Mouse (Mus musculus): ENCODE measurements around the gene Camta1.

Gene Camta1

GRCm38 (mm10) chr4:151666411-151666901 lies 195.2 kb downstream of the Camta1 start:
- DNase-seq = no peak

- DNase-seq = no peak
Observed at GRCm38 (mm10) chr4:151661486-151661885, 200.2 kb downstream of the Camta1 start.

- no peak for DNase-seq
Observed at GRCm38 (mm10) chr4:151656427-151656826, 205.2 kb downstream of the Camta1 start.

DNA sequence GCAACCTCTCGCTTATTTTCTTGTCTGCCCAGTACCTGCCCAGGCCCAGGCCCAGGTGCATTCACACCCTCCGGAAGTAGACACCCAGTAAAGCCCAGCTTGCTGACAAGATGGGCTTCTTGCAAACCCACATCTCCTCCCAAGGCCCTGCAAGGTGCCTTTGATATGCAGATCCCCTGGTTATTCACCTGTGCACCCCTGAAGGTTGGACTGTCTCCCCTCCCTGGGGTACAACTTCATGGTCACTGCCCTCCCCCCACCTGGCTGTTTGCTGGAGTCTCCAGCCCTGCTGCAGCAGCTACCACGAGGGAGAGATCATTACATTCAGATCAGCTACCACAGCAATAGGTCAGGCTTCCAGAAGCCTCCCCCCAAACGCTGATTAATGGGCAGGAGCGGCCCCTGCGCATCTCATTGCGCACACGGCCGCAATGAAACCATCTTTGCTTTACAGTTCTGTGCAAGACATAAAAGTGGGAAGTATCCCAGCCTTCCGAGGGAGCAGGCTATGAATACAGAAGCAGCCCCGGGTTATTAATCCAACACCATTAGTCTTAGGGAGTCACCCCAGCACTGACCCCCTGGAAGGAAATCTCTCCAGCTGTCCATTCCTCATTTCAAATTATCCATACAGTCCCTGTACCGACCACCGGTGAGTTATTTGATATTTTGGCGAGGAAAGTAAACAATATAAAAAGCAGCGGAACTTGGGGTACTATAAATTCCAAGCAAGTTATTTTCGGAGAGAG lies 205.9 kb downstream of the Camta1 start:
- DNase-seq = no peak

DNA sequence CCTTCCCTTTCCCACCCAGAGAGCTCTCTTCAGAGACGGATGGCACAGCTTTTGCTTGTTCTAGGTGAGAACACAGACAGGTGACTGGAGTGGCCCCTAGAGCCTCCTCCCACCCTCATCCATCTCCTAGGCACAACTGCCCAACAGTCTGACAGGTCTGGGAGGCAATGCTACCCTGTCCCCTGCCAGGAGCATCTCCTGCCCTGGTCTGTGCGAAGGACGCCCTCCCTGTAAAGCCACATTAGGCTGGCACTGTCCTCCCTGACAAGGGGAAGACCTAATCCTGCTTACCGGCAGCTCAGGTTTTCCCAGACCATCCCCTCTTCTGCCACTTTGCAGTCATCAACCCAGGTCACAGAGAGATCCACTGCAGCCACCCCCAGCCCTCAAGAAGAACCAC lies 206.4 kb downstream of the Camta1 start:
- DNase-seq = no peak

DNA sequence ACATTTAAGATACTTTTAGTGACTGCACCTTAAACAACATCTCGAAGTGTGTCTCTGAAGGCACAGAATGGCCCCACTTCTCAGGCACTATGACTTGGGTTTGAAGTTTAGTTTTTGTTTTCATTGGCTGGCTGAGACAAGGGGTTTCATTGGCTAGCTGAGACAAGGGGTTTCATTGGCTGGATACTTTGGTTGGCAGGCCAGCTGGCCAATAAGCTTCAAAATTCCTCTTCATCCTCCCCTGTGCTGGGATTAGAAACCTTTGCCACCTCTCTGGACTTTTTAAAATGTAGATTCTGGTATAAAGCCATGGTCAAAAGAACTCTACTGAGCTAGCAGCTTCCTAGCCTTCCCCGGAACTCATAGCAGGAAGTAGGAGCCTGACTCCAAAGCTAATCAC lies 219.3 kb downstream of the Camta1 start:
- DNase-seq = no peak

GRCm38 (mm10) chr4:151640971-151641370 lies 220.7 kb downstream of the Camta1 start:
- no peak for DNase-seq

GRCm38 (mm10) chr4:151638941-151639340 lies 222.7 kb downstream of the Camta1 start:
- DNase-seq = no peak

DNA sequence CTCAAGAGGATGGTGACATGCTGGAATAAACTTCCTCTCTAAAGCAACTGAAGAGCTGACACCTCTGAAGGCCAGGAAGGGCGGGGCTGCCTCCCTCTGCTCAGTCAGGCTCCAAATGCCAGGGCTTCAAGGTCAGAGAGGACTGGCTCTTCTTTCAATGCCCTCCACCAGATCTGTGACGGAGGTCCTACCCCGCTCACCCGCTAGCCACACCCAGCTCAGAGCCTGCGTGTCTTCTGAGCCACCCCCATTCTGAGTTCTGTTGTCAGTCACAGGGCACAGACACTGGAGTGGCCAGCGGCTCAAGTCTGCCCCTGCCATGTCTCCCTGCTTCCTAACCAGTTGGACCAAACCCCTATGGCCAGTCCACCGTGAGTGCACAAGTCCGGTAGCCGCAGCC lies 224.3 kb downstream of the Camta1 start:
- no peak for DNase-seq

GRCm38 (mm10) chr4:151634771-151635170 lies 226.9 kb downstream of the Camta1 start:
- no peak for DNase-seq

- DNase-seq = no peak
Observed at GRCm38 (mm10) chr4:151633795-151634194, 227.9 kb downstream of the Camta1 start.

- DNase-seq = no peak
Observed at GRCm38 (mm10) chr4:151632321-151632720, 229.4 kb downstream of the Camta1 start.

- DNase-seq = no peak
Observed at GRCm38 (mm10) chr4:151630664-151631063, 231.0 kb downstream of the Camta1 start.

DNA sequence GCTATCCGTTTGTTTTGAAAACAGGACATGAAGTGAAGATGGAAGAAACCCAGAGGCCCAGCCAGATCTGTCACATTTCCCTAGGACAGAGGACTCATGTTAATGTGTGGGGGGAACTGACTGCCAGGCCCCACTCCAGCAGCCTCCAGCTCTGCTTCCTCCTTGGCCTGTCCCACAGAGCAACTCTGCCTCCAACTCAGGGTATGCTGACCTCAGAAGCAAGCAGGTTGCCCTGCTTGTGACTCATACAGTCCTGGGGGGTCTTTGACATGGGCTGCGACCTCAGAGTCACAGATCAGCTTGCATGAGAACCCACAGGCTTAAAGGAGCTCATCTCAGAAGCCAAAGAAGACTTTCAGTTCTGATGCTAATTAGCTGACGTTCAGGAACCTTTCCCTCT lies 231.4 kb downstream of the Camta1 start:
- no peak for DNase-seq

DNA sequence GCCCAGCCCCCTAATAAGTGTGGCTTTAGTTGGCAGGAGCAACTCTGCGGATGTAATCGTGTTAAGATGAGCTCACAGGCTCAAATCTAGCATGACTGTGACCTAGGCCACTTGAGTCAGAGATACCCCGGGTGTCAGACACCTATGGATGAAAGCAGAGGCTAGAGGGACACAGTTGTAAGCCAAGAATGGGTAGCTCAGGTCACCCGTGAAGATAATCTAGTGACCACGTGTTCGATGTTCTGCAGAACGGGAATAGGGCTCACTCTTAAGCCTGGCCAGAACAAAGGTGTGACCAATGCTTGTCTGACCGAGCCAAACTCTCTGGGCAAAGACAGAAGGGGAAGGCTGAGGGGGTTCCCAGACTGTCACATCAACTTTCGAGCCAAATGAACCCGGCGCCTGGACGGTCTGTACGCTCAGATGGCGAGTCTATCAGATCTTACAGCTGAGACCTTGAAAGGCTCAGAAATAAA lies 242.1 kb downstream of the Camta1 start:
- no peak for DNase-seq

GRCm38 (mm10) chr4:151618420-151619310 lies 243.0 kb downstream of the Camta1 start:
- no peak for DNase-seq

- no peak for DNase-seq
Observed at GRCm38 (mm10) chr4:151611621-151612020, 250.1 kb downstream of the Camta1 start.

- DNase-seq = peak in 1 of 2 experiments; percentile 2
Observed at GRCm38 (mm10) chr4:151610266-151610665, 251.4 kb downstream of the Camta1 start.

GRCm38 (mm10) chr4:151604907-151605306 lies 256.8 kb downstream of the Camta1 start:
- DNase-seq = no peak

DNA sequence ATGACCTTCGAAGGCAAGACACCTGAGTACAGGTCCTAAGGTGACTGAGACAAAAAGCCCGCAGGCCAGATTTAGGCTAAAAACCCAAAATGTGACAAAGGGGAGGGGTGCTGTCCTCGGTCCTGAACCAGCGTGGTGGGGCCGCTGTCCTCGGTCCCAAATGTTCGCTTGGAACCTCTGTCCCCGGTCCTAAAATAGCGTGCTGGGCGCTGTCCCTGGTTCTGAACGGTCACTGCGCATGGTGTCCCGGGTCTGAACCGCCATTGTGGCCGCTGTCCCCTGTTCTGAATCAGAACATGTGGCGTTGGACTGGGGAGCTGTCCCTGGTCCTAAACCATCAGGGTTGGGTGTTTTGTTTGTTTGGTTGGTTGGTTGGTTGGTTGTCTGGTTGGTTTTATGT lies 257.2 kb downstream of the Camta1 start:
- DNase-seq = peak in 1 of 2 experiments; percentile 1

DNA sequence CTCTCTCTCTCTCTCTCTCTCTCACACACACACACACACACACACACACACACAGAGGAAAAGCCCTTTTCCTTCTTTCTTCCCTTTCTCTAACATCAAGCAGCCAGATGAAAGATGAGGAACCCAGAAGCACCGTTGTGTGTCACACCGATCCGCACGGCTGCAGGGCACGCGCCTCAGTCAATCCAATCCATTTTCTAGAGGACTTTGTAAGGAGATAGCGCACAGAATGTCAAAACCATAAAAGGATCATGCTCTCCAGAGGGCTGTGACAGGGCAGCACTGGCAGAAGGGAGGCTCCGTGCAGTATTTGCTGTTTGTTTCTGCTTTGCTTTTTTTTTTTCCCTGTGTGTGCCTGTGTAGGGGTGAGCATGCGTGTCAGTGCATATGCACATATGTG lies 258.1 kb downstream of the Camta1 start:
- DNase-seq = no peak

DNA sequence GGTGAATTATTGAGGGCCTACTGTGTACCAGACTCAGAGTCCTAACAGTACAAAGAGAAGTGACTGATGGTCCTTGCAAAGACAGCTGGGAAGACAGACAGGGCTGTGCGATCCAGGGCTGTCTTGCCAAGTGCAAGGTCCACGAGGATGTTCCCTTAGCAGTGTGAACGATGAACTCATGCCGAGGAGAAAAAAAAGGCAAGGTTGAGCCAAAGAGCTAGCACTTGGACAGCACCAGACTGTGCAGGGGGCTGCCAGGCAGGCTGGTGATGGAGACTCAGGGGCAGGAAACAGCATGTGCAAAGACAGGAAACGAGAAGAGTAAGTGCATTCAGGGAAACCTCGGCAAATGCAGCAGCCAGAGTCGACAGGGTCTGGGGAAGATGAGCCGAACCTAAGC lies 266.6 kb downstream of the Camta1 start:
- no peak for DNase-seq

- DNase-seq = no peak
Observed at GRCm38 (mm10) chr4:151593042-151593441, 268.6 kb downstream of the Camta1 start.

- DNase-seq = no peak
Observed at GRCm38 (mm10) chr4:151586074-151586473, 275.6 kb downstream of the Camta1 start.

Measured in B cell, adult 2 months (primary cell).